Mouse (Mus musculus): Measurements from ENCODE around the gene Rfx7. TPM values are rescaled to one million over a fixed set of nuclear protein-coding genes. Genes with fewer than 3 reads are reported as not detected.

The Rfx7 gene
- polyA plus RNA-seq, 1 experiment from 2014 or later = 2.5 TPM

DNA sequence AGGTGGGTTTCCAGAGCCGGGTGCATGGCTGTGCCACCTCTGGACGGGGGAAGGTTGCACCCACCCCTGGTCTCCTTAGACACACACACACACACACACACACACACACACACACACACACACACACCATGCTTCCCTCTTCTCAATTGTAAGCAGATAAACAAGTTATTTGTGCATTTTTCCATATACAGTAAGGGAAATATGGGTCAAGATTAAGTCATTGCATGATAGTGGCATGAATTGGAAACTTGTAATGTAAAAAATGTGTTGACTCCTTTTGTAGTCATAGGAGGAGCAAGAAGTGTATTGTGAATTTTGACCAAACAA is 1.0 kb downstream of the Rfx7 start:
- Histone ChIP-seq H3K9me3 (ENCODE audit: low read length) (no peaks in the 10 kb centered on the region), H3K27me3 (ENCODE audit: insufficient read depth, low read length) (no peaks in the 10 kb centered on the region), H3K4me3 (ENCODE audit: low read depth, low read length) (peak overlapping the region; percentile 98), H3K4me1 (ENCODE audit: insufficient read depth) (peaks cover 12% of the 10 kb centered on the region), H3K9ac (replicated peaks) (peak overlapping the region; percentile 99), H3K27ac (ENCODE audit: low read depth) (peak overlapping the region; percentile 99), H3K4me2 (ENCODE audit: low read depth, low read length) (peak overlapping the region; percentile 91), H3K36me3 (replicated peaks; ENCODE audit: insufficient read depth, low read length) (no peaks in the 10 kb centered on the region)
- ATAC-seq = no peak
- no peak for DNase-seq
- 0% methylated on average over 2 of the region's 2 CpGs for WGBS (ENCODE audit: insufficient replicate concordance)
- TF ChIP-seq CTCF (IDR thresholded peaks at IDR 0.05; ENCODE audit: low read depth) (no peak), EP300 (IDR thresholded peaks at IDR 0.05; ENCODE audit: low read depth) (no peak)

DNA sequence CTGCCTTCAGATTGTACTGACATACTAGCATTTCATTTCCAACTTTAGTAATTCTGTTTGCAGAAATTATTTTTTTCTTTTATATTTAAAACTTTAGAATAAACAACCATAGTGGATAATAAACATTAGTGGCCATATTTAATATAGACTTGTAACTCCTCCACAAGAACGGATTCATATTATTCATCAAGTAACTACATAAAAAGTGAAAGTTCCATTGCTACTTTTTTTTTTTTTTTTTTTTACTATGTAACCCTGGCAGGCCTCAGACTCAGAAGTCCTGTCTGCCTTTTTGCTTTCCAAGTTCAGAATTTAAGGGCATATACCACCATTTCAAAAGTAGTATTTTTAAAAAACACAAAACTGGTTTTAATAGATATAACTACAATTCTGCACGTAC is 2.9 kb downstream of the Rfx7 start:
- no peaks in the 10 kb centered on the region for H3K27me3 ChIP-seq (ENCODE audit: insufficient read depth, low read length)
- TF ChIP-seq EP300 (IDR thresholded peaks at IDR 0.05; ENCODE audit: low read depth) (no peak), CTCF (IDR thresholded peaks at IDR 0.05; ENCODE audit: low read depth) (no peak)
- 71% methylated on average over 2 of the region's 2 CpGs for WGBS (ENCODE audit: insufficient replicate concordance)
- peaks cover 12% of the 10 kb centered on the region for H3K4me1 ChIP-seq (ENCODE audit: insufficient read depth)
- ATAC-seq (no peak), DNase-seq (no peak)
- H3K9me3 ChIP-seq (ENCODE audit: low read length) = no peaks in the 10 kb centered on the region
- H3K27ac ChIP-seq (ENCODE audit: low read depth) = no peak overlapping the region
- H3K36me3 ChIP-seq (replicated peaks; ENCODE audit: insufficient read depth, low read length) = no peaks in the 10 kb centered on the region
- no peak overlapping the region for H3K4me3 ChIP-seq (ENCODE audit: low read depth, low read length)
- no peak overlapping the region for H3K4me2 ChIP-seq (ENCODE audit: low read depth, low read length)
- H3K9ac ChIP-seq (replicated peaks) = no peak overlapping the region

DNA sequence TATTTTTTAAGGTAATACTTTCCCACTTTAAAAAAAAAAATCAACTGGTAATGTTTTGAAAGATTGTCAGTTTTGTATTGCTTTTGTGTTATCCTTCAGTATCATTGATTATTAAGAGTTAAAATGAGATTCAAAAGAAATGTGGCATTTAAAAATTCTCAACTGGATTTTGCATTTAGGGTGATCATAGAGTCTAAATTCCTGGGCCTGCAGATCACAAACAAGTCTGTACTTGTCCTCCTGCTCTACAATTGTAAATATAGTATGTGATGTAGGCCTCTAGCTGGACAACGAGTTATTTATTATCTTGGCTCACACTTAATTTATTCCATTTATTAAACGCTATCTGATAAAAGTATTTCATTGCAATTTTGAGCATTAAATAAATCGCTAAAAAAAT is 3.4 kb downstream of the Rfx7 start:
- ATAC-seq (no peak), DNase-seq (no peak)
- TF ChIP-seq EP300 (IDR thresholded peaks at IDR 0.05; ENCODE audit: low read depth) (no peak), CTCF (IDR thresholded peaks at IDR 0.05; ENCODE audit: low read depth) (no peak)
- H3K4me1 ChIP-seq (ENCODE audit: insufficient read depth) = peaks cover 12% of the 10 kb centered on the region
- 78% methylated on average over 3 of the region's 3 CpGs for WGBS (ENCODE audit: insufficient replicate concordance)
- H3K36me3 ChIP-seq (replicated peaks; ENCODE audit: insufficient read depth, low read length) = no peaks in the 10 kb centered on the region; the same call in 1 of the 2 replicates
- H3K27ac ChIP-seq (ENCODE audit: low read depth) = no peak overlapping the region
- H3K9ac ChIP-seq (replicated peaks) = no peak overlapping the region
- H3K9me3 ChIP-seq (ENCODE audit: low read length) = no peaks in the 10 kb centered on the region
- H3K4me2 ChIP-seq (ENCODE audit: low read depth, low read length) = no peak overlapping the region
- no peak overlapping the region for H3K4me3 ChIP-seq (ENCODE audit: low read depth, low read length)
- no peaks in the 10 kb centered on the region for H3K27me3 ChIP-seq (ENCODE audit: insufficient read depth, low read length)

DNA sequence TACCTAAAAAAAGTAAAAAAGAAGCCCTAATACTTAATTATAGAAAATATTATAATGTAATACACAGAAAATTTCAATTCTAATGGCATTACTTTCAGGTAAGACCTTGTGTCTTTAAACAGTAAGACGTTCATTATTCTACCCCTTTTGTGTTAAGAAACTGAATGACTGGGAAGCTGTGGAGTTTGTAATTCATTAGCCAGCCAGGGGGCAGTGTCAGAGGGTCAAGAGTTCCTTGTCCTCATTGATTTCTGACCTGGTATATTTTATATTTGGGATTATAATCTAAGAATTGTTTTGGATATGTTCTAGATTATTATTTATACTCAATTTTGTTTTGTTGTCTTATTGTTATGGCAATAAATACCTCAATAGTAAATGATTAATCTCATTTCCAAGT is 5.0 kb downstream of the Rfx7 start:
- TF ChIP-seq CTCF (IDR thresholded peaks at IDR 0.05; ENCODE audit: low read depth) = peak; percentile 37
- TF ChIP-seq EP300 (IDR thresholded peaks at IDR 0.05; ENCODE audit: low read depth) = no peak
- ATAC-seq (no peak), DNase-seq (no peak)
- H3K4me2 ChIP-seq (ENCODE audit: low read depth, low read length) = no peak overlapping the region
- H3K27me3 ChIP-seq (ENCODE audit: insufficient read depth, low read length) = no peaks in the 10 kb centered on the region
- H3K27ac ChIP-seq (ENCODE audit: low read depth) = no peak overlapping the region
- no peaks in the 10 kb centered on the region for H3K9me3 ChIP-seq (ENCODE audit: low read length)
- no peak overlapping the region for H3K9ac ChIP-seq (replicated peaks)
- H3K4me3 ChIP-seq (ENCODE audit: low read depth, low read length) = no peak overlapping the region
- WGBS (ENCODE audit: insufficient replicate concordance) = 46% methylated on average over 1 of the region's 1 CpGs
- H3K4me1 ChIP-seq (ENCODE audit: insufficient read depth) = no peaks in the 10 kb centered on the region
- no peaks in the 10 kb centered on the region; the same call in 1 of the 2 replicates for H3K36me3 ChIP-seq (replicated peaks; ENCODE audit: insufficient read depth, low read length)

DNA sequence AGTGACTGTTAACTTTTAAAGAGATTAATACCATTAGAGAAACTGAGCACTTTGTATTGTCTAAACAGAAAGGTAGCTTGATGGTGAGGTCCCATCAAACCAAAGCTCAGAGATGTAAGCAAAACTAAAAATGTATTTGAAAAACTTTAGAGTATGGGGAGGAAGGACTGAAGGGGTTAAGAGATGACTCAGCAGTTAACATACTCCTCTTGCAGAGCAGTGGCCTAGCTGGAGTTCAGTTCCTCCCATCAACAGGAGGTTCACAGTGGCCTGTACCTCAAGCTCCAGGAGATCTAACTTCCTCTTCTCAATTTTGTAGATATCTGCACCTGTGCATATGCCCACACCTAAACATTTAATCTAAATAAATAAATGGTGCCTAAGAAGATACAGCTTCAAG is 11.6 kb downstream of the Rfx7 start:
- Histone ChIP-seq H3K4me2 (ENCODE audit: low read depth, low read length) (no peak overlapping the region), H3K4me3 (ENCODE audit: low read depth, low read length) (no peak overlapping the region), H3K4me1 (ENCODE audit: insufficient read depth) (no peaks in the 10 kb centered on the region), H3K27ac (ENCODE audit: low read depth) (no peak overlapping the region), H3K9ac (replicated peaks) (no peak overlapping the region), H3K9me3 (ENCODE audit: low read length) (no peaks in the 10 kb centered on the region), H3K27me3 (ENCODE audit: insufficient read depth, low read length) (no peaks in the 10 kb centered on the region), H3K36me3 (replicated peaks; ENCODE audit: insufficient read depth, low read length) (peaks cover 2% of the 10 kb centered on the region)
- no peak for ATAC-seq
- DNase-seq = no peak
- TF ChIP-seq EP300 (IDR thresholded peaks at IDR 0.05; ENCODE audit: low read depth) (no peak), CTCF (IDR thresholded peaks at IDR 0.05; ENCODE audit: low read depth) (no peak)

DNA sequence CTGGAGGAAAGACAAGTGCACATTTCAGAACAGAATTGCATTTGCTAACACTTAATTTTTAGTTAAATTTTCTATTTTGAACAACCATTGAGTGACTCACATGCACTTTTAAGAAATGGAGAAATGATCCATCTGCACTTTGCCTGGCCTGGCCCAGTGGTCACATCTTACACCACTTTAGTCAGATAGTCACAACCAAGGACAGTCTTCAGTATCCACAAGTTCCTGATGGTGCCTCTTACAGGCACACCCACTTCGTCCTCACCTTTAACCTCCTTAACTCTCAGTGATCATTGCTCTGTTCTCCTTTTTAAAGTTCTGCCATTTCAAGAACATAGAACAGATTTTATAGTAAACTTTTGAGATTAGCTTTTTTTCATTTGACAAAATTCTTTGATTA is 26.7 kb downstream of the Rfx7 start:
- WGBS (ENCODE audit: insufficient replicate concordance) = 72% methylated on average over 1 of the region's 1 CpGs
- H3K4me1 ChIP-seq (ENCODE audit: insufficient read depth) = no peaks in the 10 kb centered on the region; the same call in 1 of the 2 replicates
- TF ChIP-seq CTCF (IDR thresholded peaks at IDR 0.05; ENCODE audit: low read depth) (no peak), EP300 (IDR thresholded peaks at IDR 0.05; ENCODE audit: low read depth) (no peak)
- no peaks in the 10 kb centered on the region for H3K9me3 ChIP-seq (ENCODE audit: low read length)
- no peak overlapping the region for H3K4me3 ChIP-seq (ENCODE audit: low read depth, low read length)
- H3K27ac ChIP-seq (ENCODE audit: low read depth) = no peak overlapping the region
- H3K27me3 ChIP-seq (ENCODE audit: insufficient read depth, low read length) = no peaks in the 10 kb centered on the region
- H3K9ac ChIP-seq (replicated peaks) = no peak overlapping the region
- H3K36me3 ChIP-seq (replicated peaks; ENCODE audit: insufficient read depth, low read length) = no peaks in the 10 kb centered on the region
- H3K4me2 ChIP-seq (ENCODE audit: low read depth, low read length) = no peak overlapping the region
- no peak for DNase-seq
- no peak for ATAC-seq

DNA sequence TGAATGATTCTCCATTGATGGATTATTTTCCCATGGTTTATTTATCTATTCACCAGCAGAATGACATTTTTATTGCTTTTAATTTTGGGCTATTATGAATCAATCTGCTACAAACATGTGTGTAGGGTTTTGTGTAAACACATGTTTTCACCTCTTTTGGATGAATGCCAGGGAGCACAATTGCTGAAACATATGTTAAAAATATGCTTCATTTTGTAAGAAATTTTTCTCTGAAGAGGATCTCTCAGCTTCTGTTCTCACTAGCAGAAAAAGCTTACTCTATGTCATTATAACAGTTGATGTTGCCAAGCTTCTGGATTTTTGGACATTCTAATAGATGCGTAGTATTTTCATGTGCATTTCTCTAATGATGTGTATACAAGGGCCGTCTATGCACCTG is 28.3 kb downstream of the Rfx7 start:
- H3K36me3 ChIP-seq (replicated peaks; ENCODE audit: insufficient read depth, low read length) = no peaks in the 10 kb centered on the region
- H3K9me3 ChIP-seq (ENCODE audit: low read length) = no peaks in the 10 kb centered on the region
- no peak overlapping the region for H3K4me2 ChIP-seq (ENCODE audit: low read depth, low read length)
- no peaks in the 10 kb centered on the region; the same call in 1 of the 2 replicates for H3K4me1 ChIP-seq (ENCODE audit: insufficient read depth)
- H3K27me3 ChIP-seq (ENCODE audit: insufficient read depth, low read length) = no peaks in the 10 kb centered on the region
- no peak overlapping the region for H3K9ac ChIP-seq (replicated peaks)
- DNase-seq = no peak
- TF ChIP-seq CTCF (IDR thresholded peaks at IDR 0.05; ENCODE audit: low read depth) (no peak), EP300 (IDR thresholded peaks at IDR 0.05; ENCODE audit: low read depth) (no peak)
- no peak for ATAC-seq
- no peak overlapping the region for H3K4me3 ChIP-seq (ENCODE audit: low read depth, low read length)
- WGBS (ENCODE audit: insufficient replicate concordance) = 79% methylated on average over 2 of the region's 2 CpGs
- H3K27ac ChIP-seq (ENCODE audit: low read depth) = no peak overlapping the region
